Mouse (Mus musculus): ENCODE measurements around the gene Map4. TPM values are rescaled to one million over a fixed set of nuclear protein-coding genes. Genes with fewer than 3 reads are reported as not detected.

The Map4 gene
- polyA plus RNA-seq, 1 experiment from 2014 or later, result 60.8 TPM

GRCm38 (mm10) chr9:110054080-110054421 is 122.8 kb downstream of the Map4 start:
- Histone ChIP-seq H3K4me3 (ENCODE audit: low read depth, low read length) (no peak overlapping the region), H3K4me1 (replicated peaks; ENCODE audit: control insufficient read depth, insufficient read depth, low read length) (0 out of 2 replicates have a peak, but pooled peaks cover 7% of the 10 kb centered on the region), H3K36me3 (ENCODE audit: control insufficient read depth, insufficient read depth, low read length) (no peaks in the 10 kb centered on the region), H3K9me3 (ENCODE audit: control insufficient read depth, low read length) (no peaks in the 10 kb centered on the region), H3K4me2 (ENCODE audit: low read length) (no peak overlapping the region), H3K27me3 (replicated peaks; ENCODE audit: control insufficient read depth, insufficient read depth, low read length) (no peaks in the 10 kb centered on the region), H3K27ac (ENCODE audit: low read depth) (no peak overlapping the region), H3K9ac (ENCODE audit: low read length) (no peak overlapping the region)
- DNase-seq (ENCODE audit: low spot score) (no peak), ATAC-seq (replicated peaks; ENCODE audit: low FRiP score, low TSS enrichment, low read depth) (no peak)
- 82% methylated on average over 2 of the region's 2 CpGs for WGBS

GRCm38 (mm10) chr9:110054781-110055180 is 123.5 kb downstream of the Map4 start:
- Histone ChIP-seq H3K36me3 (ENCODE audit: control insufficient read depth, insufficient read depth, low read length) (no peaks in the 10 kb centered on the region), H3K9me3 (ENCODE audit: control insufficient read depth, low read length) (no peaks in the 10 kb centered on the region), H3K4me3 (ENCODE audit: low read depth, low read length) (no peak overlapping the region), H3K27me3 (replicated peaks; ENCODE audit: control insufficient read depth, insufficient read depth, low read length) (no peaks in the 10 kb centered on the region), H3K27ac (ENCODE audit: low read depth) (no peak overlapping the region), H3K4me2 (ENCODE audit: low read length) (no peak overlapping the region), H3K9ac (ENCODE audit: low read length) (no peak overlapping the region), H3K4me1 (replicated peaks; ENCODE audit: control insufficient read depth, insufficient read depth, low read length) (0 out of 2 replicates have a peak, but pooled peaks cover 7% of the 10 kb centered on the region)
- no peak for ATAC-seq (replicated peaks; ENCODE audit: low FRiP score, low TSS enrichment, low read depth)
- WGBS, result 80% methylated on average over 3 of the region's 3 CpGs
- DNase-seq (ENCODE audit: low spot score), result no peak

- DNase-seq (ENCODE audit: low spot score), result no peak
- H3K27me3 ChIP-seq (replicated peaks; ENCODE audit: control insufficient read depth, insufficient read depth, low read length), result no peaks in the 10 kb centered on the region
- 0 out of 2 replicates have a peak, but pooled peaks cover 7% of the 10 kb centered on the region for H3K4me1 ChIP-seq (replicated peaks; ENCODE audit: control insufficient read depth, insufficient read depth, low read length)
- H3K4me2 ChIP-seq (ENCODE audit: low read length), result no peak overlapping the region
- H3K4me3 ChIP-seq (ENCODE audit: low read depth, low read length), result no peak overlapping the region
- H3K27ac ChIP-seq (ENCODE audit: low read depth), result no peak overlapping the region
- no peak for ATAC-seq (replicated peaks; ENCODE audit: low FRiP score, low TSS enrichment, low read depth)
- 83% methylated on average over 1 of the region's 1 CpGs for WGBS
- no peaks in the 10 kb centered on the region for H3K36me3 ChIP-seq (ENCODE audit: control insufficient read depth, insufficient read depth, low read length)
- no peak overlapping the region for H3K9ac ChIP-seq (ENCODE audit: low read length)
- no peaks in the 10 kb centered on the region for H3K9me3 ChIP-seq (ENCODE audit: control insufficient read depth, low read length)
Observed at GRCm38 (mm10) chr9:110057200-110057599, 125.9 kb downstream of the Map4 start.

GRCm38 (mm10) chr9:110060761-110061160 is 129.5 kb downstream of the Map4 start:
- DNase-seq (ENCODE audit: low spot score) (no peak), ATAC-seq (replicated peaks; ENCODE audit: low FRiP score, low TSS enrichment, low read depth) (no peak)
- Histone ChIP-seq H3K27ac (ENCODE audit: low read depth) (no peak overlapping the region), H3K27me3 (replicated peaks; ENCODE audit: control insufficient read depth, insufficient read depth, low read length) (no peaks in the 10 kb centered on the region), H3K4me3 (ENCODE audit: low read depth, low read length) (no peak overlapping the region), H3K9ac (ENCODE audit: low read length) (no peak overlapping the region), H3K4me2 (ENCODE audit: low read length) (no peak overlapping the region), H3K36me3 (ENCODE audit: control insufficient read depth, insufficient read depth, low read length) (peaks cover 9% of the 10 kb centered on the region; the same call in 1 of the 2 replicates), H3K4me1 (replicated peaks; ENCODE audit: control insufficient read depth, insufficient read depth, low read length) (0 out of 2 replicates have a peak, but pooled peaks cover 3% of the 10 kb centered on the region), H3K9me3 (ENCODE audit: control insufficient read depth, low read length) (no peaks in the 10 kb centered on the region)
- 81% methylated on average over 2 of the region's 2 CpGs for WGBS

- H3K4me2 ChIP-seq (ENCODE audit: low read length), result no peak overlapping the region
- WGBS, result 88% methylated on average over 7 of the region's 7 CpGs
- no peak for ATAC-seq (replicated peaks; ENCODE audit: low FRiP score, low TSS enrichment, low read depth)
- no peak for DNase-seq (ENCODE audit: low spot score)
- no peaks in the 10 kb centered on the region for H3K4me1 ChIP-seq (replicated peaks; ENCODE audit: control insufficient read depth, insufficient read depth, low read length)
- H3K9me3 ChIP-seq (ENCODE audit: control insufficient read depth, low read length), result no peaks in the 10 kb centered on the region
- no peaks in the 10 kb centered on the region for H3K27me3 ChIP-seq (replicated peaks; ENCODE audit: control insufficient read depth, insufficient read depth, low read length)
- H3K9ac ChIP-seq (ENCODE audit: low read length), result no peak overlapping the region
- H3K4me3 ChIP-seq (ENCODE audit: low read depth, low read length), result no peak overlapping the region
- H3K27ac ChIP-seq (ENCODE audit: low read depth), result no peak overlapping the region
- H3K36me3 ChIP-seq (ENCODE audit: control insufficient read depth, insufficient read depth, low read length), result peaks cover 14% of the 10 kb centered on the region
Observed at GRCm38 (mm10) chr9:110062405-110062804, 131.1 kb downstream of the Map4 start.

GRCm38 (mm10) chr9:110062861-110063260 is 131.6 kb downstream of the Map4 start:
- peaks cover 18% of the 10 kb centered on the region for H3K36me3 ChIP-seq (ENCODE audit: control insufficient read depth, insufficient read depth, low read length)
- H3K4me3 ChIP-seq (ENCODE audit: low read depth, low read length), result no peak overlapping the region
- H3K27me3 ChIP-seq (replicated peaks; ENCODE audit: control insufficient read depth, insufficient read depth, low read length), result no peaks in the 10 kb centered on the region
- no peak overlapping the region for H3K9ac ChIP-seq (ENCODE audit: low read length)
- H3K4me1 ChIP-seq (replicated peaks; ENCODE audit: control insufficient read depth, insufficient read depth, low read length), result no peaks in the 10 kb centered on the region
- ATAC-seq (replicated peaks; ENCODE audit: low FRiP score, low TSS enrichment, low read depth) (no peak), DNase-seq (ENCODE audit: low spot score) (no peak)
- no peaks in the 10 kb centered on the region for H3K9me3 ChIP-seq (ENCODE audit: control insufficient read depth, low read length)
- WGBS, result 90% methylated on average over 6 of the region's 6 CpGs
- no peak overlapping the region for H3K4me2 ChIP-seq (ENCODE audit: low read length)
- no peak overlapping the region for H3K27ac ChIP-seq (ENCODE audit: low read depth)

GRCm38 (mm10) chr9:110064641-110065040 is 133.4 kb downstream of the Map4 start:
- Histone ChIP-seq H3K4me2 (ENCODE audit: low read length) (no peak overlapping the region), H3K4me3 (ENCODE audit: low read depth, low read length) (no peak overlapping the region), H3K4me1 (replicated peaks; ENCODE audit: control insufficient read depth, insufficient read depth, low read length) (no peaks in the 10 kb centered on the region), H3K9me3 (ENCODE audit: control insufficient read depth, low read length) (no peaks in the 10 kb centered on the region), H3K9ac (ENCODE audit: low read length) (no peak overlapping the region), H3K27ac (ENCODE audit: low read depth) (no peak overlapping the region), H3K27me3 (replicated peaks; ENCODE audit: control insufficient read depth, insufficient read depth, low read length) (no peaks in the 10 kb centered on the region), H3K36me3 (ENCODE audit: control insufficient read depth, insufficient read depth, low read length) (peaks cover 36% of the 10 kb centered on the region)
- ATAC-seq (replicated peaks; ENCODE audit: low FRiP score, low TSS enrichment, low read depth), result no peak
- DNase-seq (ENCODE audit: low spot score), result no peak

- H3K4me1 ChIP-seq (replicated peaks; ENCODE audit: control insufficient read depth, insufficient read depth, low read length), result no peaks in the 10 kb centered on the region
- WGBS, result 90% methylated on average over 6 of the region's 6 CpGs
- ATAC-seq (replicated peaks; ENCODE audit: low FRiP score, low TSS enrichment, low read depth) (no peak), DNase-seq (ENCODE audit: low spot score) (no peak)
- no peaks in the 10 kb centered on the region for H3K27me3 ChIP-seq (replicated peaks; ENCODE audit: control insufficient read depth, insufficient read depth, low read length)
- H3K9me3 ChIP-seq (ENCODE audit: control insufficient read depth, low read length), result no peaks in the 10 kb centered on the region
- peaks cover 59% of the 10 kb centered on the region for H3K36me3 ChIP-seq (ENCODE audit: control insufficient read depth, insufficient read depth, low read length)
- no peak overlapping the region for H3K9ac ChIP-seq (ENCODE audit: low read length)
- H3K4me3 ChIP-seq (ENCODE audit: low read depth, low read length), result no peak overlapping the region
- no peak overlapping the region for H3K27ac ChIP-seq (ENCODE audit: low read depth)
- H3K4me2 ChIP-seq (ENCODE audit: low read length), result no peak overlapping the region
Observed at GRCm38 (mm10) chr9:110068745-110069144, 137.5 kb downstream of the Map4 start.

GRCm38 (mm10) chr9:110070358-110070757 is 139.1 kb downstream of the Map4 start:
- peaks cover 59% of the 10 kb centered on the region for H3K36me3 ChIP-seq (ENCODE audit: control insufficient read depth, insufficient read depth, low read length)
- no peaks in the 10 kb centered on the region for H3K4me1 ChIP-seq (replicated peaks; ENCODE audit: control insufficient read depth, insufficient read depth, low read length)
- DNase-seq (ENCODE audit: low spot score) (no peak), ATAC-seq (replicated peaks; ENCODE audit: low FRiP score, low TSS enrichment, low read depth) (no peak)
- no peak overlapping the region for H3K4me3 ChIP-seq (ENCODE audit: low read depth, low read length)
- H3K27ac ChIP-seq (ENCODE audit: low read depth), result no peak overlapping the region
- H3K9ac ChIP-seq (ENCODE audit: low read length), result no peak overlapping the region
- H3K4me2 ChIP-seq (ENCODE audit: low read length), result no peak overlapping the region
- 74% methylated on average over 9 of the region's 9 CpGs for WGBS
- no peaks in the 10 kb centered on the region for H3K27me3 ChIP-seq (replicated peaks; ENCODE audit: control insufficient read depth, insufficient read depth, low read length)
- H3K9me3 ChIP-seq (ENCODE audit: control insufficient read depth, low read length), result no peaks in the 10 kb centered on the region

Measured in intestine, embryonic 14.5 days (tissue).